8 mouse cellular contexts compared by ENCODE assay signal in the genomic region with DNA sequence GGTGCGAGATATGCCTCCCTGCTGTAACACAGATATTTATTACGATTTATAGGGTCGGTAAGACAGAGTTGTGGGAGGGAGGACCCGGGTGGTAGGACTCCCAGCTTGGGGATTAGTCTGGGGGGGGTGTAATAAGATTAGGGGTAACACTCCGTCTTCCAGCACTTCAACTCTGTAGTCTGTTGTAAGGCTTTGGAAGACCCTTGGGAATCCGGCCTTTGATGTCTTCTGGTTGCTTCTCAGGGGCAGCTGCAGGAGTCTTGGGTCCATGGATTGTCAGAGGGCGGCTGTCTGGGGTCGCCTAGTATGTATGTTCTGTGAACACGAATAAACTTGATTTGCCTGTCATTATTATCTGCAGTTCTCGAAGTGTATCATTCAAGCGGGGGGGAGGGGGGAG. TPM values are rescaled to one million over a fixed set of nuclear protein-coding genes. Genes with fewer than 3 reads are reported as not detected.
A peak's percentile ranks its signal among the peaks of the same experiment; 100 is the strongest.
DNase-seq lines count a peak whose midpoint lies in the region; ATAC-seq and TF ChIP-seq lines count a peak whose summit lies in the region.

No protein-coding gene starts in this region.

- H3K36me3 ChIP-seq in kidney, embryonic 15.5 days = peaks cover 26% of the 10 kb centered on the region
- H3K36me3 ChIP-seq in heart, postnatal 0 days (replicated peaks; ENCODE audit: control insufficient read depth, insufficient read depth, low read length) = peaks cover 32% of the 10 kb centered on the region
- H3K36me3 ChIP-seq in midbrain, embryonic 10.5 days = peaks cover 29% of the 10 kb centered on the region

- H3K27ac ChIP-seq in kidney, embryonic 15.5 days = peak overlapping the region; percentile 92
- peak overlapping the region; percentile 82 for H3K27ac ChIP-seq in bone marrow macrophage, adult 2 months (ENCODE audit: insufficient read depth, low read depth, low read length)
- peak overlapping the region; percentile 86 for H3K27ac ChIP-seq in heart, postnatal 0 days (ENCODE audit: low read depth)
- peak overlapping the region; percentile 91 for H3K27ac ChIP-seq in midbrain, embryonic 10.5 days (replicated peaks)

- no peak for TF ChIP-seq POLR2A in bone marrow macrophage, adult 2 months (IDR thresholded peaks at IDR 0.05; ENCODE audit: borderline replicate concordance, low read depth, low read length)

- 0 out of 2 replicates have a peak, but pooled peaks have one; percentile 7 for TF ChIP-seq EP300 in heart, postnatal 0 days (IDR thresholded peaks at IDR 0.05; ENCODE audit: low read depth)

- H3K9ac ChIP-seq in kidney, embryonic 15.5 days = peak overlapping the region; percentile 69
- peak overlapping the region; percentile 60 for H3K9ac ChIP-seq in heart, postnatal 0 days (replicated peaks; ENCODE audit: low read depth, low read length)

- 2% methylated on average over 11 of the region's 11 CpGs for WGBS in kidney, embryonic 15.5 days
- WGBS in heart, postnatal 0 days = under 1% methylated on average over 11 of the region's 11 CpGs
- 2% methylated on average over 11 of the region's 11 CpGs for WGBS in midbrain, embryonic 10.5 days

- DNase-seq in kidney, adult 18-20 months = no peak
- DNase-seq in heart, postnatal 0 days (ENCODE audit: low spot score) = peak; percentile 23
- DNase-seq in midbrain, embryonic 10.5 days (ENCODE audit: low spot score) = no peak
- DNase-seq in urinary bladder, postnatal 36 days (ENCODE audit: low spot score in 2 of 2) = no peak
- DNase-seq in urinary bladder, postnatal 25 days (ENCODE audit: low spot score) = no peak
- DNase-seq in kidney, postnatal 36 days = no peak

- H3K4me3 ChIP-seq in kidney, embryonic 15.5 days (replicated peaks) = peak overlapping the region; percentile 81
- peak overlapping the region; percentile 96 for H3K4me3 ChIP-seq in bone marrow macrophage, adult 2 months (ENCODE audit: insufficient read depth, low read length)
- H3K4me3 ChIP-seq in heart, postnatal 0 days (ENCODE audit: low read depth, low read length) = peak overlapping the region; percentile 67
- H3K4me3 ChIP-seq in midbrain, embryonic 10.5 days = peak overlapping the region; percentile 77

- peaks cover 39% of the 10 kb centered on the region for H3K4me1 ChIP-seq in kidney, embryonic 15.5 days
- H3K4me1 ChIP-seq in bone marrow macrophage, adult 2 months (ENCODE audit: control insufficient read depth, insufficient read depth, low read length) = peaks cover 4% of the 10 kb centered on the region
- H3K4me1 ChIP-seq in heart, postnatal 0 days (ENCODE audit: control insufficient read depth, insufficient read depth) = 0 out of 2 replicates have a peak, but pooled peaks cover 3% of the 10 kb centered on the region
- H3K4me1 ChIP-seq in midbrain, embryonic 10.5 days = peaks cover 38% of the 10 kb centered on the region

- H3K9me3 ChIP-seq in kidney, embryonic 15.5 days (replicated peaks) = no peaks in the 10 kb centered on the region
- H3K9me3 ChIP-seq in heart, postnatal 0 days (replicated peaks; ENCODE audit: control insufficient read depth, low read length) = no peaks in the 10 kb centered on the region
- no peaks in the 10 kb centered on the region for H3K9me3 ChIP-seq in midbrain, embryonic 10.5 days (replicated peaks)

- peaks cover 9% of the 10 kb centered on the region; the same call in 1 of the 2 replicates for H3K27me3 ChIP-seq in kidney, embryonic 15.5 days
- H3K27me3 ChIP-seq in heart, postnatal 0 days (ENCODE audit: control insufficient read depth, insufficient read depth, low read length) = no peaks in the 10 kb centered on the region
- peaks cover 34% of the 10 kb centered on the region for H3K27me3 ChIP-seq in midbrain, embryonic 10.5 days (ENCODE audit: low read depth, poor library complexity, severe bottlenecking)

- no peak for ATAC-seq in kidney, embryonic 15.5 days (replicated peaks; ENCODE audit: low FRiP score)
- ATAC-seq in heart, postnatal 0 days (ENCODE audit: insufficient read depth, low read depth) = no peak

- no peak for TF ChIP-seq CTCF in bone marrow macrophage, adult 2 months (IDR thresholded peaks at IDR 0.05; ENCODE audit: low read depth, low read length)
- no peak for TF ChIP-seq CTCF in heart, postnatal 0 days (IDR thresholded peaks at IDR 0.05; ENCODE audit: low read depth)

- peak overlapping the region; percentile 96 for H3K4me2 ChIP-seq in kidney, embryonic 15.5 days
- peak overlapping the region; percentile 79 for H3K4me2 ChIP-seq in heart, postnatal 0 days (ENCODE audit: low read depth, low read length)

RNA-seq across cellular contexts. Expression of a gene that starts 0.5 kb away (rescaled TPM):
- 42.3 and 44.6 TPM in 2 replicates for polyA plus RNA-seq in kidney, embryonic 15.5 days (2015; fragmentation: Nextera tagmentation; extraction: Ambion mirVana)
- 52.7 and 69.3 TPM in 2 replicates for polyA plus RNA-seq in bone marrow macrophage, adult 2 months (2012; ENCODE audit: insufficient read depth, insufficient read length, missing spikeins)
- 161 and 163 TPM in 2 replicates for total RNA-seq in heart, postnatal 0 days (2014; rRNA removed; ENCODE audit: low replicate concordance)
- polyA plus RNA-seq in heart, postnatal 0 days (2015; fragmentation: Nextera tagmentation; extraction: Ambion mirVana) = 122 and 132 TPM in 2 replicates
- polyA plus RNA-seq in midbrain, embryonic 10.5 days (2016; fragmentation: Nextera tagmentation; extraction: Ambion mirVana) = 54.8 and 59.3 TPM in 2 replicates

RNA-seq across cellular contexts. Expression of a gene that starts 1.1 kb away (rescaled TPM):
- 25.3 and 25.4 TPM in 2 replicates for polyA plus RNA-seq in kidney, embryonic 15.5 days (2015; fragmentation: Nextera tagmentation; extraction: Ambion mirVana)
- 40.6 and 46.7 TPM in 2 replicates for polyA plus RNA-seq in bone marrow macrophage, adult 2 months (2012; ENCODE audit: insufficient read depth, insufficient read length, missing spikeins)
- total RNA-seq in heart, postnatal 0 days (2014; rRNA removed; ENCODE audit: low replicate concordance) = 41.7 and 50.5 TPM in 2 replicates
- 70.7 and 79.4 TPM in 2 replicates for polyA plus RNA-seq in heart, postnatal 0 days (2015; fragmentation: Nextera tagmentation; extraction: Ambion mirVana)
- 3.0 and 3.7 TPM in 2 replicates for polyA plus RNA-seq in midbrain, embryonic 10.5 days (2016; fragmentation: Nextera tagmentation; extraction: Ambion mirVana)

RNA-seq across cellular contexts. Expression of a gene that starts 15.5 kb away (rescaled TPM):
- polyA plus RNA-seq in kidney, embryonic 15.5 days (2015; fragmentation: Nextera tagmentation; extraction: Ambion mirVana) = 951 and 997 TPM in 2 replicates
- polyA plus RNA-seq in bone marrow macrophage, adult 2 months (2012; ENCODE audit: insufficient read depth, insufficient read length, missing spikeins) = 481 and 519 TPM in 2 replicates
- total RNA-seq in heart, postnatal 0 days (2014; rRNA removed; ENCODE audit: low replicate concordance) = 1,043 and 1,325 TPM in 2 replicates
- 259 and 267 TPM in 2 replicates for polyA plus RNA-seq in heart, postnatal 0 days (2015; fragmentation: Nextera tagmentation; extraction: Ambion mirVana)
- 1,574 and 1,617 TPM in 2 replicates for polyA plus RNA-seq in midbrain, embryonic 10.5 days (2016; fragmentation: Nextera tagmentation; extraction: Ambion mirVana)

RNA-seq across cellular contexts. Expression of a gene that starts 18.8 kb away (rescaled TPM):
- 16.5 TPM in 2 replicates for polyA plus RNA-seq in kidney, embryonic 15.5 days (2015; fragmentation: Nextera tagmentation; extraction: Ambion mirVana)
- 16.1 and 17.7 TPM in 2 replicates for polyA plus RNA-seq in bone marrow macrophage, adult 2 months (2012; ENCODE audit: insufficient read depth, insufficient read length, missing spikeins)
- total RNA-seq in heart, postnatal 0 days (2014; rRNA removed; ENCODE audit: low replicate concordance) = 5.4 and 25.0 TPM in 2 replicates
- 2.3 and 3.0 TPM in 2 replicates for polyA plus RNA-seq in heart, postnatal 0 days (2015; fragmentation: Nextera tagmentation; extraction: Ambion mirVana)
- 21.1 and 21.7 TPM in 2 replicates for polyA plus RNA-seq in midbrain, embryonic 10.5 days (2016; fragmentation: Nextera tagmentation; extraction: Ambion mirVana)

RNA-seq across cellular contexts. Expression of a gene that starts 38.6 kb away (rescaled TPM):
- polyA plus RNA-seq in kidney, embryonic 15.5 days (2015; fragmentation: Nextera tagmentation; extraction: Ambion mirVana) = 58.0 and 65.7 TPM in 2 replicates
- 31.7 and 33.1 TPM in 2 replicates for polyA plus RNA-seq in bone marrow macrophage, adult 2 months (2012; ENCODE audit: insufficient read depth, insufficient read length, missing spikeins)
- total RNA-seq in heart, postnatal 0 days (2014; rRNA removed; ENCODE audit: low replicate concordance) = 16.1 and 36.2 TPM in 2 replicates
- polyA plus RNA-seq in heart, postnatal 0 days (2015; fragmentation: Nextera tagmentation; extraction: Ambion mirVana) = 18.0 and 21.6 TPM in 2 replicates
- polyA plus RNA-seq in midbrain, embryonic 10.5 days (2016; fragmentation: Nextera tagmentation; extraction: Ambion mirVana) = 80.0 and 84.5 TPM in 2 replicates
